Mouse (Mus musculus) megakaryocyte, embryonic 14.5 days (primary cell): ENCODE data around the gene Gm5737. TPM values are rescaled to one million over a fixed set of nuclear protein-coding genes. Genes with fewer than 3 reads are reported as not detected.

Experiments used
- H3K27me3 ChIP-seq: replicated peaks from 2 replicates; pipeline ENCODE3; 2012; ENCODE audit warnings: inconsistent platforms
- H3K36me3 ChIP-seq: replicated peaks from 2 replicates; pipeline ENCODE3; 2012; ENCODE audit warnings: low read length, inconsistent platforms, mixed read lengths
- H3K4me1 ChIP-seq: 2 replicates; pipeline ENCODE4 v1.6.1; 2012; ENCODE audit warnings: inconsistent platforms
- H3K4me3 ChIP-seq: replicated peaks from 2 replicates; pipeline ENCODE3; 2012; ENCODE audit warnings: moderate library complexity, mild to moderate bottlenecking, inconsistent platforms
- H3K9me3 ChIP-seq: 2 replicates; pipeline ENCODE4 v1.6.1; 2012; ENCODE audit warnings: inconsistent platforms
- FLI1 ChIP-seq: IDR thresholded peaks from 2 replicates; pipeline ENCODE4 v1.6.1; 2012; ENCODE audit warnings: low read length, inconsistent platforms, mixed read lengths
- GATA1 ChIP-seq: IDR thresholded peaks from 3 replicates; pipeline ENCODE4 v1.6.1; 2012; ENCODE audit warnings: mixed read lengths, low read length, inconsistent platforms, borderline replicate concordance
- polyA plus RNA-seq: library from polyadenylated mRNA; stranded (reverse); fragments of >175 nt; gene quantifications from 2 replicates; pipeline ENCODE4 v1.2.3, GENCODE M21; 2012; ENCODE audit warnings: low replicate concordance; ENCODE audit not compliant: insufficient read depth

Gm5737 gene
- polyA plus RNA-seq, 1 experiment, result not detected

DNA sequence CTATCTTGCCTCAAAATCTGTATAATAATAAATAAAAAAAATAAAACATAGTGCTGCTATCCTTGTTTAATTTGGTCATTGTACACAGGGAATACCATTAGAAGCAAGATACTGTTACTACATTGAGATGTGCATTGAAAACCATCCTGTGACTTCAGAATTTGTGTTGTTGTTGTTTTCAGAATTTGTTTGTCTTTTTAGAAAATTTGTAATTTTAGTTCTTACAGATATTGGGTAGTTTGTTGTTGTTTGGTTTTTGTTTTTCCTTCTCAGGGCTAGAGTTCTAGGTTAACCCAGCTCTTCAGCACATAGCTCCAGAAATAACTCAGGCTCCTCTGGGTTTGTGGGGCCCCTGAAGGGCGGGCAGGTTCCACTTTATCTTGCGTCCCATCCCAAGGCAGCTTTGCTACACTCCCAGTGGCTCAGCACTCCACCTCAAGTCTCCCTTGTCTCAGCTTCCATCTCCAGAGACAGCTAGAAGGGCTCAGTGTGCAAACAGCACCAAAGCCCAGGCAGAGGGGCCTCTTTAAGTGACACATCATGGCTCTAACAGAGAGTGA, 49.4 kb downstream of the Gm5737 start:
- Histone ChIP-seq H3K27me3 (no peaks in the 10 kb centered on the region), H3K4me1 (peaks cover 83% of the 10 kb centered on the region), H3K4me3 (peak overlapping the region; percentile 80), H3K9me3 (no peaks in the 10 kb centered on the region), H3K36me3 (peaks cover 30% of the 10 kb centered on the region)
- no peak for TF ChIP-seq FLI1
- TF ChIP-seq GATA1, result no peak

DNA sequence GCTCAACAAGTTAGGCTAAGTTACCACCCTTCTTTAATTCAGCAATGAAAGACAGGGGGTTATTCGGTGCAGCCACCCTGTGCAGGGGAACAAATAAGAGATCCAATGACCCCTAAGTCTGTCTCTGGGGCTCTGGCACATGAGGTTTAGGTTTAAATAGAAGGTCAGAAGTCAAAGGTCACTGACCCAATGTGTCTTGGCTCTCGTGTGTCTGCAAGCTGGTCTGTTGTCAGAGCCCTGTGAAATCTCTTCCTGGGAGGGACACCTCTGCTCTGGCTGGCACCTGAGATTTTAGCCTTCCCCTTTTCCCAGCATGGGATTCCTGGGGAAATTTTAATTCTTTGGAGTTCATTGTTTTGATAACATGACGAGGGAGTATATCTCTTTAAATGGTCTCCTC, 50.0 kb downstream of the Gm5737 start:
- Histone ChIP-seq H3K27me3 (no peaks in the 10 kb centered on the region), H3K9me3 (no peaks in the 10 kb centered on the region), H3K4me1 (peaks cover 84% of the 10 kb centered on the region), H3K36me3 (peaks cover 30% of the 10 kb centered on the region), H3K4me3 (peak overlapping the region; percentile 80)
- TF ChIP-seq GATA1 (no peak), FLI1 (no peak)

DNA sequence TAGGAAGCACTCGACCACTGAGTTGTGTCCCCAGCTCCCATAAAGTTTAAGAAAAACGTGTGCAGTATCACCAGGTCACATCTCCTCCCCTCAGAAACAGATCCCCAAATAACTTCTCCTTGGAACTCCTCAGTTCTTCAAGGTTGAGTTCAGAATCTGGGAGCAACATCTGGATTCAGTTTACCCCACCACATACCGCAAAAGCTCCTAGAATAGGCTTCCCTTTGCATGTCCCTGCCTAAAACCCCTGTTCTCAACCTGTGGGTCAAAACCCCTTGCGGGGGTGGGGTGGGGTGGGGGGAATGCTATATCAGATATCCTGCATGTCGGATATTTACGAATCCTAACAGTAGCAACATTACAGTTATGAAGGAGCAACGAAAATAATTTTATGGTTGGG, 50.5 kb downstream of the Gm5737 start:
- H3K4me1 ChIP-seq, result peaks cover 86% of the 10 kb centered on the region
- H3K27me3 ChIP-seq, result no peaks in the 10 kb centered on the region
- H3K36me3 ChIP-seq, result peaks cover 30% of the 10 kb centered on the region
- H3K9me3 ChIP-seq, result no peaks in the 10 kb centered on the region
- TF ChIP-seq GATA1, result no peak
- TF ChIP-seq FLI1, result no peak
- no peak overlapping the region for H3K4me3 ChIP-seq

GRCm38 (mm10) chr7:120863476-120863875, 51.3 kb downstream of the Gm5737 start:
- peaks cover 24% of the 10 kb centered on the region for H3K36me3 ChIP-seq
- H3K27me3 ChIP-seq, result no peaks in the 10 kb centered on the region
- H3K4me3 ChIP-seq, result no peak overlapping the region
- TF ChIP-seq FLI1, result no peak
- no peak for TF ChIP-seq GATA1
- H3K9me3 ChIP-seq, result no peaks in the 10 kb centered on the region
- peaks cover 90% of the 10 kb centered on the region for H3K4me1 ChIP-seq

- peaks cover 11% of the 10 kb centered on the region for H3K36me3 ChIP-seq
- no peaks in the 10 kb centered on the region for H3K27me3 ChIP-seq
- no peaks in the 10 kb centered on the region for H3K9me3 ChIP-seq
- peak overlapping the region; percentile 84 for H3K4me3 ChIP-seq
- no peak for TF ChIP-seq FLI1
- peaks cover 100% of the 10 kb centered on the region for H3K4me1 ChIP-seq
Measured at GRCm38 (mm10) chr7:120865100-120865499, 52.9 kb downstream of the Gm5737 start.

- Histone ChIP-seq H3K36me3 (peaks cover 6% of the 10 kb centered on the region), H3K4me3 (peak overlapping the region; percentile 87), H3K4me1 (peaks cover 100% of the 10 kb centered on the region), H3K27me3 (no peaks in the 10 kb centered on the region), H3K9me3 (no peaks in the 10 kb centered on the region)
- no peak for TF ChIP-seq GATA1
- TF ChIP-seq FLI1, result no peak
Measured at GRCm38 (mm10) chr7:120865832-120866231, 53.7 kb downstream of the Gm5737 start.

DNA sequence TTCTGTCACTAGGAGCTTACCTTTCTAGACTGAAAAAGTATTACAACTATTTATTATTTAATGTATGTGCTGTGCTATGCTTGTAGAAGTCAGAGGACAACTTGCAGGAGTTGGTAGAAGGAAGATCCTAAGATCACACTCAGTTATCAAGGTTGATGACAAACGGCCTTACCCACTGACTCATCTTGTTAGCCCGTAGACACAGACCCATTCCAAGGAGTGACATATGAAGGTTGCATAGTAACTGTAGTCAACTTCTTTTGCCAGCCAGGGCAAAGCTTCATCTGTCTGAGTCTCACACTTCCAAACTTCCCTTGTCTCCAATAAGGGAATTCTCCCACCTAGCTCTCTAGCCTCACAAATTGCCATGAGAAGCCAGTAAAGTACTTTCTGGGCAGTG, 54.5 kb downstream of the Gm5737 start:
- TF ChIP-seq FLI1 (no peak), GATA1 (no peak)
- no peaks in the 10 kb centered on the region for H3K9me3 ChIP-seq
- peaks cover 10% of the 10 kb centered on the region for H3K36me3 ChIP-seq
- no peaks in the 10 kb centered on the region for H3K27me3 ChIP-seq
- peaks cover 100% of the 10 kb centered on the region for H3K4me1 ChIP-seq
- peak overlapping the region; percentile 24 for H3K4me3 ChIP-seq

DNA sequence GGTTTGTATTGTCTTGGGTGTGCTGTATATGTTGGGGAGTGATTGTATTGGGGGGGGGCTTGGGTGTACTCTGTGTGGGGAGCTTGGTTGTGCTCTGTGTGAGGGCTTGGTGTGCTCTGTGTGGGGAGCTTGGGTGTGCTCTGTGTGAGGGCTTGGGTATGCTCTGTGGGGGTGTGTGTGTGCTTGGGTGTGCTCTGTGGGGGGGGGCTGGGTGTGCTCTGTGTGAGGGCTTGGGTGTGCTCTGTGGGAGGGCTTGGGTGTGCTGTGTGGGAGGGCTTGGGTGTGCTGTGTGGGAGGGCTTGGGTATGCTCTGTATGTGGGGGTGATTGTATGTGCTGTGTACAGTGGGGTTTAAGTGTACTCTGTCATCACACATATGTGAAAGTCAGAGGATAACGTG, 55.6 kb downstream of the Gm5737 start:
- no peak for TF ChIP-seq FLI1
- Histone ChIP-seq H3K4me1 (peaks cover 92% of the 10 kb centered on the region), H3K36me3 (peaks cover 10% of the 10 kb centered on the region), H3K27me3 (no peaks in the 10 kb centered on the region), H3K4me3 (no peak overlapping the region), H3K9me3 (no peaks in the 10 kb centered on the region)

DNA sequence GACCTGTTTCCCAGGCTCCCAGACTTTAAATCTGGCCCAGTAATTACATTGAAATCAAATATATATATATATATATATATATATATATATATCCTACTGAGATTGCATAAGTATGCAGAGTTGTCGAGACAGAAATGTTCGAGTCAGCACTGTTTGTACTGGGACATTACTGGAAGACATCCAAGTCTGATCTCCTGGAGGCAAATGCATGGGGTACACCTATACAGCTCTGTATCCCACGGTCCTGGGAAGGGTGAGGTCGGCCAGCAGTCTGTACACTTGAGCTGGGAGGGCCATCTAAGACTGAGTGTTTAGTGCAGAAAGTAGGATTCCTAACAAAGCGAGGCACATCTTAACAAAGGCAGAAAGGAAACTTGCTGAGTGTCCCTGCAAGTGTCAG, 57.7 kb downstream of the Gm5737 start:
- Histone ChIP-seq H3K27me3 (no peaks in the 10 kb centered on the region), H3K4me1 (peaks cover 75% of the 10 kb centered on the region), H3K9me3 (no peaks in the 10 kb centered on the region), H3K4me3 (peak overlapping the region; percentile 28), H3K36me3 (peaks cover 29% of the 10 kb centered on the region)
- TF ChIP-seq GATA1 (no peak), FLI1 (no peak)

DNA sequence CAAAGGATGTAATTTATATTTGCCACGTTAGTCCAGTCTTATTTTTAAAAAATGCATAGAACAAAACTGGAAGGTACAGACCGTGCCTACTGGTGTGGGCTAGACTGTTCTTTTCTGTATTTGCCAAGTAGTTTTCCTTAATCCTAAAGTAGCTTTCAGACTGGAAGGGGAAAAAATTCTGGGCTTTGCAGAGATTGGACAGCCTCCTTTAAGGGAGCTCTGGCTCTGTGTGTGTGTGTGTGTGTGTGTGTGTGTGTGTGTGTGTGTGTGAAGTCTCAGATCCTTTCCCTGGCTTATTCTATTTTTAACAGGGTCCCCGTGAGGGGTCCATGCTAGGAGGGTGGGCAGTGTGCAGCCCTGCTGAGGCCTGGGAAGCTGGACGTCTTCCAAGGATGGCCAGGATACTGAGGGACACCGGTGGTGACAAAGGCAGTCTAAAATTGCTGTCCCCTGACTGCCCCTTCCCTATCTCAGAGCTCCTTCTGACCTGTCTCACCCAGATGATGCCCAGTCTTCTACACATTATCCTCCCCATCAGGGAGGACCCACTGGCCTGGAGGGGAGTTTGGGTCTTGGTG, 58.4 kb downstream of the Gm5737 start:
- TF ChIP-seq FLI1 (no peak), GATA1 (no peak)
- Histone ChIP-seq H3K9me3 (no peaks in the 10 kb centered on the region), H3K4me3 (no peak overlapping the region), H3K27me3 (no peaks in the 10 kb centered on the region), H3K4me1 (peaks cover 75% of the 10 kb centered on the region), H3K36me3 (peaks cover 36% of the 10 kb centered on the region)

DNA sequence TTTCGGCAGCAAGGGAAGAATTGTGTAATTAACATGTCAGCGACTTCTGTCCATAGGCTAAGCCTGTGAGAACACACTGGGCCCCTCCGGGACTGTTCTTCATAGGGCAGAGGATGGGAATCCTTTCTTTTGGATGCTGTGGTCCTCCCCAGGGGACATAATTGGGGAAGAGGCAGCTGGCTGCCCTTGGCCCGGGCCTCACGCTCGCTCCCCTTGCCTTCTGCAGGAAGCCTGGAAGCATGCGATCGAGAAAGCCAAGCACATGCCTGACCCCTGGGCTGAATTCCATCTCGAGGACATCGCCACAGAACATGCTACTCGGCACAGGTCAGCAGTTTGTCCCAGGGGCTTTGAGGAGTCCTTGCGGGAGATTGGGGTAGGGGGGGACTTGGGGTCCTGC, 60.9 kb downstream of the Gm5737 start:
- H3K36me3 ChIP-seq, result peaks cover 54% of the 10 kb centered on the region
- H3K27me3 ChIP-seq, result no peaks in the 10 kb centered on the region
- H3K4me3 ChIP-seq, result no peak overlapping the region
- H3K9me3 ChIP-seq, result no peaks in the 10 kb centered on the region
- TF ChIP-seq FLI1, result no peak
- no peak for TF ChIP-seq GATA1
- H3K4me1 ChIP-seq, result peaks cover 70% of the 10 kb centered on the region
